Mouse (Mus musculus): ENCODE data around the gene Zfp292.

The Zfp292 gene

GRCm38 (mm10) chr4:34797294-34797983 lies 85.3 kb downstream of the Zfp292 start:
- no peak for DNase-seq (ENCODE audit: low spot score in 2 of 2)

DNA sequence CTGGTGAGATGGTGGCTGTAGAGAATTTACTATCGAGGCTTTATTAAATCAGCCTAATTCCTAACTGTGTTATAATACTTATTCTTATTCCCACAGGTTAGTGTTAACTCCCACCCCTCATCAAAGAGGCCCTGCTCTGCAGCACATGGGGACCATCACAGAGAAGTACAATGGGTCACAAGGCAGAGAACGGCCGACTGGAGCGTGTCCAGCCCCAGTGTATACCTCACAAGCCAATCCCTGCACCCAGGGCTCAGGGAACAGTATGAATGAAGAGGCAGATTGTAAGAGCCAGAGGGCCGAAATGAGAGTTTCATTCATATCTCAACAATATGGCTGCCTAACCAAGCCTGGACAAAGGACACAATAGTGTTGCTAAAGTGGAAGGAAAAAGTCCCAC lies 86.5 kb downstream of the Zfp292 start:
- no peak for DNase-seq (ENCODE audit: low spot score in 2 of 2)

DNA sequence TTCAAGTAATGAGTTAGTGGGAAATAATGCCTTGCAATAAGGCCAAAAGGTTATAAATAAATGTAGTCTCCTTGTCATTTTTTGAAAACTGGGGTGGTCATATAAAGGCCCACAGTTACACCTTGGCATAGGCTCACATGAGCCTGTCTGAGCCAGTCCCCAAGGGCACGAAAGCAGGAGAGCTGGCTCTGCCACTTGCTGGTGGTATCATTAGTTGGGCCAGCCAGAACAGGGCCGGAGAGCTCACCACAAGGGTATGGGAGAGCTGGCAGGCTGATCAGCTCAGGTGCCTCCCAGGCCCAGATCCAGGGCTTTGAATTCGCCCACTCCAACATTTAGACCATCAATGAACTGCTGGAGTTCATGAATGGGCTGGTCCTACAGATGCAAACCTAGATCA lies 96.3 kb downstream of the Zfp292 start:
- no peak for DNase-seq (ENCODE audit: low spot score in 2 of 2)

- no peak for DNase-seq (ENCODE audit: low spot score in 2 of 2)
These were observed 97.1 kb downstream of the Zfp292 start for GRCm38 (mm10) chr4:34785646-34786045.

- DNase-seq (ENCODE audit: low spot score in 2 of 2), result no peak
These were observed 97.9 kb downstream of the Zfp292 start for GRCm38 (mm10) chr4:34784865-34785264.

DNA sequence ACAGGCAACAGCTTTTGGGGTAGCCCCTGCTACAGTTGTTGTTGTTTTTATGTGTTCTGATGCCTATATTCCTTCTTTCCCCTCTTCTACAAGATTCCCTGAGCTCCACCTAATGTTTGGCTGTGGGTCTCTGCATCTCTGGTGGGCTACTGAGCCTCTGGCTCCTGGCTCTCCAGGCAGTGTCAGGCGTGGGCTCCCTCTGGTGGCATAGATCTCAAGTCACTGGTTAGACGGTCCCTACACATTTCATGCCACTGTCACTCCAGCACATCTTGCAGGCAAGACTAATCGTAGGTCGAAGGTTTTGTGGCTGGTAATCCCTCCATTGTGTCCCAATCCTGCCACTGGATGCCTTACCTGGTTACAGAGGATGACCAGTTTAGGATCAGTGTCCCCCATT lies 100.0 kb downstream of the Zfp292 start:
- no peak for DNase-seq (ENCODE audit: low spot score in 2 of 2)

DNA sequence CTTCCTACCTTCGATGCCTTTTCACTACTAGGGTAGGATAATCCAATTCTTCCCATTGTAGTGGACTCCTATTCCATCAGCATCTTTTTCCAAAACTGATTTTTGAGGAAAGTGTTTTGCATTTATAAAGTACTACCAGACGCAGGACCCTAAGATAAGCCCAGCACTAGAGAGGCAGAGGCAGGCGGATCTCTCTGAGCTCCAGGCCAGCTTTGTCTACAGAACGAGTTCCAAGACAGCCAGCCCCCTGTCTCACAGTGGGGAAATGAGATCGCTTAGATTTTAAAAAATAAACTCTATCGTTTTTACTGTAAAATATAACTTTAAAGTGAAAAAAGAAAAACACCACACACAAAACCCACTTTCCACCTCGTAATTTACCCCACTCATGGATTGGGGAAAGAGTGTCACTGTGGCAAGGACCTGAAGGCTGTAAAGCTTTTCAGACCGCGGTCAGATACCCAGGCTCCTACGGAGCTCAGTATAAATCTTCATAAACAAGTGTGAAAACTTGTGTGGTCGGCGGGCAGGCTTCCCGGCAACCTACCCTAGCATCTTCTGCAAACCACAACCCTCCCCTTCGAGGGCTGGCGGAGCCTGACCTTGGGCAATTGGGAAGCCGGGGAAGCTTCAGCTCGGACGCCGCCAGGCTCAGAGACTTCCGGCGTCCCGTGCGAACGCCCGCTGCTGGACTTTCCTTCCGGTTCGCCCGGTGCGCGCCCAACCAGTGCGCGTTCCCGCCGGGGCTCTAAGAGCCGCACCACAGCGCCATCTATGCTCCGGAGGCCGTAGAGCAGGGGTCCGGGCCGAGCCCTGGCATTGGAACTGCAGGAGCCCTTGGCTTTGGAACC lies 104.9 kb downstream of the Zfp292 start, which contains the start of gene Smim8:
Gene Smim8, minus strand, starts transcription at position 747 of the 851 bp plus-strand sequence.
- peak; percentile 78 to 83 for DNase-seq (ENCODE audit: low spot score in 2 of 2)

DNA sequence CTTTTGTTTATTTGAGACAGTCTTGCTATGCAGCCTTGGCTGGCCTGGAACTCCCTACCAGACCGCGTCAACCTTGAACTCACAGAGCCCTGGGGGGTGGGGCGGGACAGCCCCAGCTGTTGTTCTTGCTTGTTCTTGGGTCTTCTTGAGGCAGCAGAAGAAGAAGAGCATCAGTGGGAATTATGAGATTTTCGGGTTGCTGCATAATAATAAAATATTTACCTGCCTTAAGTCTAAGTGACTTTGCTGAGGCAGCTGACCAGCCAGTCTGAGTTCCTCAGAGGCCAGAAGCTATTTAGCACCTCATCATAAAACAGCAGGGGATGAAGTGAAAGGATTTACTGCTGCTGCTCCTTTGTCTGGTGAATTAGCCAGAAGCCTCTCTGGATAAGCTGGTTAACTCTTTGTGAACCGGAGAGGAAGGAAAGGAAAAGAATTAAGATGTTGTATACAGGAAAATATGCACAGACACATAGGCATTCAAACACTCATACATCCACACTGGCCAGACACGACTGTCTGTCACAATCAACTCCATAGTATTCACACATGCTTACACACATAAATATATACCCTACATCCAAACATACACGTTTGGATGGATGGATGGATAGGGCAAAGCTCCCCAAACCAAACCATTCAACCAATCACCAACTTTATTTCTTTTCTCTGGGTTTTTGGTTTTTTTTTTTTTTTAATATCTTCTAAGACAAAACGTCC lies 110.9 kb downstream of the Zfp292 start:
- DNase-seq (ENCODE audit: low spot score in 2 of 2), result no peak

DNA sequence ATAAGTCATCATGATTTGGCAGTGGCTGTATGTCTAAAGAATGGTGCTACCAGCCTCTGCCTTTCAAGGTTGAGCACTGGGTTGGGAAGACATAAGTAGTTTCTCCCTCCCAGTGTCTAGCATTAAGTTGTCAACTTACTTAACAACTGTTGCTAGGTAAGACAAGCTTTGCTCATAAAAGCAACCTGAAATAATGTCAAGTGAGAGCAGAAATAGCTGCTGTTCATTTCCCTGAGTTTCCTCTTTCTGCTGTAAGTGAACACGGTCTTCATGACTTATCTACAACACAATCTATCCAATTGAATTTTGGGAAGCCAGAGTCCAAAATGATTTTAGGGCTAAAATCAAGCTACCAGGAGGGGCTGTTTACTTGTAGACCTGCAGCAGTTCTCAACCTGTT lies 126.6 kb downstream of the Zfp292 start, which contains the start of gene Gm136:
Gene Gm136, minus strand, starts transcription at position 101 of the 400 bp plus-strand sequence.
- DNase-seq (ENCODE audit: low spot score in 2 of 2), result no peak
